Mouse (Mus musculus) heart, embryonic 13.5 days (tissue): ENCODE data around the gene Arhgef26. TPM values are rescaled to one million over a fixed set of nuclear protein-coding genes. Genes with fewer than 3 reads are reported as not detected.

Experiments
- ATAC-seq: fragments of 200-750 bp; cut with Nextera tagmentation; 2 replicates; pipeline ENCODE4 v1.8.0; 2017; ENCODE audit warnings: moderate TSS enrichment; ENCODE audit not compliant: insufficient number of reproducible peaks, low FRiP score, low TSS enrichment; ENCODE audit errors: extremely low read depth
- H3K27ac ChIP-seq: fragments of 300-500 bp; sonication (generic); replicated peaks from 2 replicates; pipeline ENCODE4 v1.5.1; 2015; ENCODE audit warnings: moderate library complexity, mild to moderate bottlenecking, inconsistent platforms
- H3K27me3 ChIP-seq: fragments of 300-500 bp; sonication (generic); replicated peaks from 2 replicates; pipeline ENCODE4 v1.6.1; 2015; ENCODE audit warnings: mild to moderate bottlenecking, inconsistent platforms
- H3K36me3 ChIP-seq: fragments of 300-500 bp; sonication (generic); 2 replicates; pipeline ENCODE4 v1.6.1; 2015; ENCODE audit warnings: mild to moderate bottlenecking, inconsistent platforms
- H3K4me1 ChIP-seq: fragments of 300-500 bp; sonication (generic); 2 replicates; pipeline ENCODE4 v1.6.1; 2015; ENCODE audit warnings: inconsistent platforms
- H3K4me2 ChIP-seq: fragments of 300-500 bp; sonication (generic); 2 replicates; pipeline ENCODE4 v1.6.1; 2015; ENCODE audit warnings: inconsistent platforms, mild to moderate bottlenecking, moderate library complexity
- H3K4me3 ChIP-seq: fragments of 300-500 bp; sonication (generic); 2 replicates; pipeline ENCODE4 v1.5.1; 2015; ENCODE audit warnings: moderate library complexity, mild to moderate bottlenecking, inconsistent platforms
- H3K9ac ChIP-seq: fragments of 300-500 bp; sonication (generic); 2 replicates; pipeline ENCODE4 v1.6.1; 2015; ENCODE audit warnings: inconsistent platforms, mild to moderate bottlenecking, moderate library complexity
- H3K9me3 ChIP-seq: fragments of 300-500 bp; sonication (generic); 2 replicates; pipeline ENCODE4 v1.6.1; 2016; ENCODE audit warnings: inconsistent platforms
- WGBS: fragments of 180-500 bp; shearing (Covaris S2); methylation state at CpG from one replicate; pipeline ENCODE4 v1.1.7; 2015; ENCODE audit warnings: mixed read lengths; 5-methylcytosine and 5-hydroxymethylcytosine counted together
- polyA plus RNA-seq: library from polyadenylated mRNA; unstranded; fragments of >200 nt; fragmentation: Nextera tagmentation; extraction: Ambion mirVana; gene quantifications from 2 replicates; pipeline ENCODE4 v1.2.1, GENCODE M21; 2015

Gene Arhgef26
- polyA plus RNA-seq, 1 experiment from 2014 or later: 4.9 TPM

- Histone ChIP-seq H3K4me2 (peak overlapping the region; percentile 78), H3K9me3 (no peaks in the 10 kb centered on the region), H3K4me1 (peaks cover 16% of the 10 kb centered on the region), H3K27me3 (peaks cover 13% of the 10 kb centered on the region), H3K9ac (peak overlapping the region; percentile 38; the same call in 1 of the 2 replicates), H3K27ac (no peak overlapping the region), H3K4me3 (peak overlapping the region; percentile 90), H3K36me3 (no peaks in the 10 kb centered on the region)
- WGBS: 45% methylated on average over 5 of the region's 5 CpGs
- no peak for ATAC-seq
Measured at GRCm38 (mm10) chr3:62507206-62507647, 169.1 kb downstream of the Arhgef26 start.

Other genes with a start within 250 kb of the Arhgef26 start
- 17.6 and 18.1 TPM in 2 replicates for gene Dhx36, start 168.7 kb downstream of the Arhgef26 start, polyA plus RNA-seq